Mouse (Mus musculus) CD4-positive, CD25-positive, alpha-beta regulatory T cell (primary cell): ENCODE measurements around the gene Nin. TPM values are rescaled to one million over a fixed set of nuclear protein-coding genes. Genes with fewer than 3 reads are reported as not detected.

Source experiments
- polyA plus RNA-seq: library from polyadenylated mRNA; unstranded; fragments of 100-300 nt; shearing (Covaris generic); gene quantifications from one replicate; pipeline ENCODE4 v1.2.1, GENCODE M21; 2017

The Nin gene
- polyA plus RNA-seq, result 48.3 TPM

GRCm38 (mm10) chr12:70113351-70113750 lies at the start of gene Nin:
Nin (minus strand) TSS chr12:70113717.

GRCm38 (mm10) chr12:70153842-70154241 lies 40.3 kb upstream of the Nin start, which contains the start of gene Abhd12b:
Abhd12b (plus strand) TSS chr12:70154142.

GRCm38 (mm10) chr12:69986786-69987497 lies 126.6 kb downstream of the Nin start, which contains the start of gene Sav1:
Sav1 (minus strand) TSS chr12:69987002.

Other genes with a start within 250 kb of the Nin start
- 0.75 TPM for gene Atl1, start 221.1 kb downstream of the Nin start, polyA plus RNA-seq
- 11.5 TPM for gene Map4k5, start 220.5 kb downstream of the Nin start, polyA plus RNA-seq
- gene Sav1, start 126.7 kb downstream of the Nin start, polyA plus RNA-seq, result 9.4 TPM
- 0.87 TPM for gene Abhd12b, start 40.4 kb upstream of the Nin start, polyA plus RNA-seq
- gene Pygl, start 117.8 kb upstream of the Nin start, polyA plus RNA-seq, result 0.66 TPM
- gene Trim9, start 233.9 kb upstream of the Nin start, polyA plus RNA-seq, result 0.16 TPM